Mouse (Mus musculus): ENCODE measurements around the gene Serpina1b. TPM values are rescaled to one million over a fixed set of nuclear protein-coding genes. Genes with fewer than 3 reads are reported as not detected.

The Serpina1b gene
- polyA plus RNA-seq, 1 experiment from 2014 or later: 58.4 TPM

DNA sequence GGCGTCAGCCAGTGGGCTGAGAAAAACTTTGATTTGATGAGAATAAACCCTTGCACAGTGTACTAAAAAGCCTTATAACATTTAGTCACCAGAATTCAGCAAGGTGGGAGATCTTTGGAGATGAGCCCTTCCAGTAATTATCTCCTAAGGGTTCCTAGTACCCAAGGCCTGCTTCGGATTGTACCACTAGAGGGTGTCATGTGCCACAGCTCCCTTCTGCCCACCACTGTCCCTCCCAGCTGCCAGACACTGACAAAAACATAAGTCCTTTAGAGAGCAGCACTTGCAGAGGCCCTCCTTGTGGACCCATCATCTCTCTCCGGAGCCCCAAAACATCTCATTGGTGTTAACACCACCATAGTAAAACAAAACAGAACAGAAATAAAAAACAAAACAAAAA is 118.6 kb downstream of the Serpina1b start:
- DNase-seq (ENCODE audit: low spot score): no peak
- Histone ChIP-seq H3K9ac (ENCODE audit: low read length) (no peak overlapping the region), H3K9me3 (ENCODE audit: control insufficient read depth, low read length) (no peaks in the 10 kb centered on the region), H3K27me3 (replicated peaks; ENCODE audit: control insufficient read depth, insufficient read depth, low read length) (no peaks in the 10 kb centered on the region), H3K4me2 (ENCODE audit: low read length) (no peak overlapping the region), H3K36me3 (ENCODE audit: control insufficient read depth, insufficient read depth, low read length) (no peaks in the 10 kb centered on the region), H3K4me1 (replicated peaks; ENCODE audit: control insufficient read depth, insufficient read depth, low read length) (no peaks in the 10 kb centered on the region), H3K4me3 (ENCODE audit: low read depth, low read length) (no peak overlapping the region), H3K27ac (ENCODE audit: low read depth) (no peak overlapping the region)
- 71% methylated on average over 3 of the region's 3 CpGs for WGBS
- no peak for ATAC-seq (replicated peaks; ENCODE audit: low FRiP score, low TSS enrichment, low read depth)

DNA sequence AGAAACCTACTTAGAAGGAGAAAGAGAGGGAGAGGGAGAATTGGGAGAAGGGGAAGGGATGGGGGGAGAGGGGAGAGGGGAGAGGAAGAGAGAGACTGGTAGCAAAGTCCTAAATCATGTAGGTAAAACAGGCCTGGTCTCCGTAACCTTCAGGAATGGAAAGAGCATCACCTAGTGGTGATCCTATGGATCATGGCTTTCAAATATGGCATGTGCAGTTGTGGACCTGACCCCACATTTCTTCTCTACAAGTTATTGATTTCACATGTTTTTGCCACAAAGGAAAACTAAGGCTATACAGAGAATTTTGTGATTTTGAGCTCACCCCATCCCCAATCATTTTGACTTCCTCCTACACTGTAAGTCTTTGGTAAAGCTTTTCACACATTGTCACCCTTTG is 119.8 kb downstream of the Serpina1b start:
- H3K27me3 ChIP-seq (replicated peaks; ENCODE audit: control insufficient read depth, insufficient read depth, low read length): no peaks in the 10 kb centered on the region
- H3K4me3 ChIP-seq (ENCODE audit: low read depth, low read length): no peak overlapping the region
- H3K4me2 ChIP-seq (ENCODE audit: low read length): no peak overlapping the region
- no peaks in the 10 kb centered on the region for H3K36me3 ChIP-seq (ENCODE audit: control insufficient read depth, insufficient read depth, low read length)
- no peaks in the 10 kb centered on the region for H3K4me1 ChIP-seq (replicated peaks; ENCODE audit: control insufficient read depth, insufficient read depth, low read length)
- 59% methylated on average over 1 of the region's 1 CpGs for WGBS
- no peaks in the 10 kb centered on the region for H3K9me3 ChIP-seq (ENCODE audit: control insufficient read depth, low read length)
- no peak overlapping the region for H3K9ac ChIP-seq (ENCODE audit: low read length)
- no peak for DNase-seq (ENCODE audit: low spot score)
- no peak for ATAC-seq (replicated peaks; ENCODE audit: low FRiP score, low TSS enrichment, low read depth)
- H3K27ac ChIP-seq (ENCODE audit: low read depth): no peak overlapping the region

DNA sequence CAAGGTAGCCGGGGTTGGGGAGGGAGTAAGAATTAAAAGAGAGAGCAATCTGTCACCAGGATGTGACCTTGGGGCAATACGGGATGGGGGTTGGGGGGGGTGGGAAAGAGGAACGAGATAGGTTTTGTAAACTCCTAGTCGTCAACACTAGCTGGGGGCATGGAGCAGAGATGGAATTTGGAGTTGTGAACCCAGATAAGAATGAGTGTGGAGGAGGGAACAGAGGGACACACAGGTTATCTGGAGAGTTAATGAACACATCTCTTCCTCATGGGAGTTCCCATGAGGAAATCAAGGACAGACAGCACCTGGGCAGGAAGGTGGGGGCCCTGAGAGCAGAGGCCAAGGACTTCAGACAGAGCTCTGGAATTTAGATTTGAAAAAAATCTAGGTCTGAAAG is 124.1 kb downstream of the Serpina1b start:
- Histone ChIP-seq H3K4me2 (ENCODE audit: low read length) (no peak overlapping the region), H3K36me3 (ENCODE audit: control insufficient read depth, insufficient read depth, low read length) (no peaks in the 10 kb centered on the region), H3K4me1 (replicated peaks; ENCODE audit: control insufficient read depth, insufficient read depth, low read length) (no peaks in the 10 kb centered on the region), H3K27me3 (replicated peaks; ENCODE audit: control insufficient read depth, insufficient read depth, low read length) (no peaks in the 10 kb centered on the region), H3K4me3 (ENCODE audit: low read depth, low read length) (no peak overlapping the region), H3K9ac (ENCODE audit: low read length) (no peak overlapping the region), H3K27ac (ENCODE audit: low read depth) (no peak overlapping the region), H3K9me3 (ENCODE audit: control insufficient read depth, low read length) (no peaks in the 10 kb centered on the region)
- ATAC-seq (replicated peaks; ENCODE audit: low FRiP score, low TSS enrichment, low read depth) (no peak), DNase-seq (ENCODE audit: low spot score) (no peak)
- WGBS: 48% methylated on average over 4 of the region's 4 CpGs

DNA sequence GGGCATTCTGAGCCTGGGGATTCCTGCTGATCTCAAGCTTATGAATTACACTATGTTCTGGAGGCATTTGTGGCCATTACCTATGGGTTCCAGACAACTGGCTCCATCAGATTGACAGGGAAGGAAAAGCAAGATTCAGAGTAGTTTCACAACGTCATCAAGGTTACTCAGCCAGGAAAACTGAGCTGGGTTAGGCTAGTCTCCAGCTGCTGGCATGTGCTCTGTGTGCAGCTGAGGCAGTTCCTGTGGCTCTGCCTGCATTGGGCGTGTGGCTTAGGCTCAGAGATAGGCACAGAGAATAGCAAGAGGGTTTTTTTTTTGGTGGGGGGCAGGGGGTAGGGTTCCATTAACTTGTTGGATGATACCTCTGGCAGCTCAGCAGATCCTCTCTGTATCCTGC is 124.6 kb downstream of the Serpina1b start:
- no peaks in the 10 kb centered on the region for H3K36me3 ChIP-seq (ENCODE audit: control insufficient read depth, insufficient read depth, low read length)
- 53% methylated on average over 2 of the region's 2 CpGs for WGBS
- no peak for ATAC-seq (replicated peaks; ENCODE audit: low FRiP score, low TSS enrichment, low read depth)

DNA sequence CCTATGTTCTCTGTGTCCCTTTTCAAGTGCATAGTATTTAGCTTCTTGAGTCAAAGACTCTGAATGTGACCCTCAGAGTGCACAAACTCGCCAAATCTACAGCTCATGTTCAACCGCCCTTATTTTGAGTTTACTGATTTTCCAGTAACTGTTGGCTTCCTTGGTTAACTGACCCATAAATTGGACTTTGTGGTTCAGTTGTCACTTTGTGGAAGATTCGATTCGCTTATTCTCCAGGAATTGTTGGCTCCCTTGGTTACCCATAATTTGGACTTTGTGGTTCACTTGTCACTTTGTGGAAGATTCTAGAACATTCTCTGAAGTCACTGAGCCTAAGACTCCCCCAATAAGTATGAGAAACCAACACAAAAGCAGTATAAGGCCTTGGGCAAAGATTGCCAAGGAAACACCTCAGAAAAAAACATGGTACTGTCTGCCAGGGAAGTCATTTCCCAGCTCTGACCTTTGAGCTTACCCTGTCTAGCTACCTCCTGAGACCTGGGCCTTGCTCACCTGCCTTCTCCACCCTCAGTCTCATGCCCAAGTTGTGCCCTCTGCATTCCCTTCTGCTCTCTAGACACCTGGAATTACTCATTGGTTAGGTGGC is 129.9 kb downstream of the Serpina1b start:
- Histone ChIP-seq H3K4me3 (ENCODE audit: low read depth, low read length) (no peak overlapping the region), H3K36me3 (ENCODE audit: control insufficient read depth, insufficient read depth, low read length) (no peaks in the 10 kb centered on the region), H3K9ac (ENCODE audit: low read length) (no peak overlapping the region), H3K27me3 (replicated peaks; ENCODE audit: control insufficient read depth, insufficient read depth, low read length) (no peaks in the 10 kb centered on the region), H3K4me2 (ENCODE audit: low read length) (no peak overlapping the region), H3K9me3 (ENCODE audit: control insufficient read depth, low read length) (no peaks in the 10 kb centered on the region), H3K4me1 (replicated peaks; ENCODE audit: control insufficient read depth, insufficient read depth, low read length) (no peaks in the 10 kb centered on the region), H3K27ac (ENCODE audit: low read depth) (no peak overlapping the region)
- no peak for DNase-seq (ENCODE audit: low spot score)
- no peak for ATAC-seq (replicated peaks; ENCODE audit: low FRiP score, low TSS enrichment, low read depth)
- WGBS: 83% methylated on average over 4 of the region's 4 CpGs

More for the DNA sequence above, 124.6 kb downstream of the Serpina1b start:
- H3K4me3 ChIP-seq (ENCODE audit: low read depth, low read length): no peak overlapping the region
- H3K27ac ChIP-seq (ENCODE audit: low read depth): no peak overlapping the region
- no peak for DNase-seq (ENCODE audit: low spot score)
- H3K27me3 ChIP-seq (replicated peaks; ENCODE audit: control insufficient read depth, insufficient read depth, low read length): no peaks in the 10 kb centered on the region
- H3K9ac ChIP-seq (ENCODE audit: low read length): no peak overlapping the region
- H3K4me1 ChIP-seq (replicated peaks; ENCODE audit: control insufficient read depth, insufficient read depth, low read length): no peaks in the 10 kb centered on the region
- no peak overlapping the region for H3K4me2 ChIP-seq (ENCODE audit: low read length)
- H3K9me3 ChIP-seq (ENCODE audit: control insufficient read depth, low read length): no peaks in the 10 kb centered on the region

DNA sequence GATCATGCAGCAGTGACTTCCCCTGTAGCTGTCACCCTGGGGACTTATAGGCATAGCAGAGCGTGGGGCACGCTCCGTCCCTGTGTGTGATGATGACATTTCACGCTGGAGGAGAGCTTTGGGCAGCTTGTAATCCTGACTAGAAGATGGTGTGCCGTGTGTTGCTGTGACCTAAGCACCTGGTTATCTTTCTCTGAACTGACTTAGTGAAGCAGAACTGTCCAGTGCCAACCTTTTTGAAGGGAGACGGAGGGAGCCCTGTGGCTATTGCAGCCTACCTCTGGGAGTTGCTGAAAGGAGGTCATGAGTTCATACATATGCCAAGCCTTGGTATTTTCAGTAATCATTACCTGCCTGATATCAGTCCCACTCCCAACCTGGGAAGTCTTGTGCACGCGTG is 134.7 kb downstream of the Serpina1b start, which contains the start of gene Serpina1f:
Gene Serpina1f, minus strand, starts transcription at position 101 of the 400 bp plus-strand sequence.
- WGBS: 94% methylated on average over 8 of the region's 8 CpGs
- Histone ChIP-seq H3K4me3 (ENCODE audit: low read depth, low read length) (no peak within 1 kb of the TSS), H3K27me3 (replicated peaks; ENCODE audit: control insufficient read depth, insufficient read depth, low read length) (no peaks in the 10 kb centered on the region), H3K9me3 (ENCODE audit: control insufficient read depth, low read length) (no peaks in the 10 kb centered on the region), H3K4me2 (ENCODE audit: low read length) (no peak within 1 kb of the TSS), H3K36me3 (ENCODE audit: control insufficient read depth, insufficient read depth, low read length) (no peaks in the 10 kb centered on the region), H3K27ac (ENCODE audit: low read depth) (no peak within 1 kb of the TSS), H3K4me1 (replicated peaks; ENCODE audit: control insufficient read depth, insufficient read depth, low read length) (no peaks in the 10 kb centered on the region), H3K9ac (ENCODE audit: low read length) (no peak within 1 kb of the TSS)
- ATAC-seq (replicated peaks; ENCODE audit: low FRiP score, low TSS enrichment, low read depth) (no peak), DNase-seq (ENCODE audit: low spot score) (no peak)

DNA sequence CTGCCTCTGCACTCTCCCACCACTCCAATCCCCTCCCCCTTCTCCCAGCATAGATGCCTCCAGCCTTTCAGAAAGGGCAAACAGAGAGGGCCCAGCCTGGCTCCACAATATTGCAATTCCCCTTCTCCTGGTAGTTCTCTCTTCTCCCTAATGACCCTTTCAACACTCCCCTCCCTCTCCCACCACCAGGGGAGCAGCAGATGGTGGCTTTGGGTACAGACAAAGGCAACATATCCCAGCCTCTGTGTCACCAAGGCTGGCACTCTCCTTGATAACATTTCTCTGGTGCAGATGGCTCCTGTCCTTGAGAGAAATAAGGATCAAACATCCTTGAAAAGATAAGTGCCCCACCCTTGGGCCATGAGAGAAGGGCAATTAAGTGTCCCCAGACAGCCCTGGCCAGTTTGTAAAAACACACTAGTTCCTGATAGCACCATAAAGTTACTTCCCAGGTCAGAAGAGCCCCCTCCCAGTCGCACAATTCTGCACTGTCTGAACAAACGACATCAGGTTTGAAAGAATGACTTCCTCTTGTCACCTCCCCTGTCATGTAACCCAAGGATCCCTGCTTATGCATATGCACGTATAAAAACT is 141.9 kb downstream of the Serpina1b start:
- Histone ChIP-seq H3K9me3 (ENCODE audit: control insufficient read depth, low read length) (no peaks in the 10 kb centered on the region), H3K36me3 (ENCODE audit: control insufficient read depth, insufficient read depth, low read length) (no peaks in the 10 kb centered on the region), H3K4me3 (ENCODE audit: low read depth, low read length) (no peak overlapping the region), H3K9ac (ENCODE audit: low read length) (no peak overlapping the region), H3K27ac (ENCODE audit: low read depth) (peak overlapping the region; percentile 22; the same call in 1 of the 2 replicates), H3K4me1 (replicated peaks; ENCODE audit: control insufficient read depth, insufficient read depth, low read length) (no peaks in the 10 kb centered on the region), H3K27me3 (replicated peaks; ENCODE audit: control insufficient read depth, insufficient read depth, low read length) (no peaks in the 10 kb centered on the region), H3K4me2 (ENCODE audit: low read length) (no peak overlapping the region)
- DNase-seq (ENCODE audit: low spot score) (peak; percentile 63), ATAC-seq (replicated peaks; ENCODE audit: low FRiP score, low TSS enrichment, low read depth) (peak; percentile 67)
- WGBS: 12% methylated on average over 3 of the region's 3 CpGs

DNA sequence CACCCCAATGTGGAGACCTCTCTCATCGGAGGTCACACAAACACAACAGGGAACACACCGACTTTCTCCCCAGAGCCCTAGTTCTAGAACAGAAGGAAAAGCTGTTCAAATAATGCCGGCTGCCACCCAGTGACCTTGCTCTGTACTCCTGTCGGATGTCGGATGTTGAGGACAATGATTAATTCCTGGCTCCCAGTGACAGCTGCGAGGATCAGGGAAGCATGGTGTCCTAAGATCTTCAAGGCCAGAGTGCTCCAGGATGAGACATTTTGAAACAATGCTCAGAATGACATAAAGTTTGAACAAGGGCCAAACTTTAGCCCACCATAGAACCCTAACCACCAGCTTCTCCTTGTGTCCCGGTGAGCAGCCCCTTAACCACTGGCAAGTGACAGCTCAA is 143.2 kb downstream of the Serpina1b start:
- no peaks in the 10 kb centered on the region for H3K36me3 ChIP-seq (ENCODE audit: control insufficient read depth, insufficient read depth, low read length)
- H3K9ac ChIP-seq (ENCODE audit: low read length): no peak overlapping the region
- no peak for DNase-seq (ENCODE audit: low spot score)
- no peak overlapping the region for H3K4me3 ChIP-seq (ENCODE audit: low read depth, low read length)
- ATAC-seq (replicated peaks; ENCODE audit: low FRiP score, low TSS enrichment, low read depth): no peak
- H3K9me3 ChIP-seq (ENCODE audit: control insufficient read depth, low read length): no peaks in the 10 kb centered on the region
- no peaks in the 10 kb centered on the region for H3K4me1 ChIP-seq (replicated peaks; ENCODE audit: control insufficient read depth, insufficient read depth, low read length)
- no peak overlapping the region for H3K4me2 ChIP-seq (ENCODE audit: low read length)
- WGBS: 51% methylated on average over 7 of the region's 7 CpGs
- H3K27ac ChIP-seq (ENCODE audit: low read depth): no peak overlapping the region
- no peaks in the 10 kb centered on the region for H3K27me3 ChIP-seq (replicated peaks; ENCODE audit: control insufficient read depth, insufficient read depth, low read length)

DNA sequence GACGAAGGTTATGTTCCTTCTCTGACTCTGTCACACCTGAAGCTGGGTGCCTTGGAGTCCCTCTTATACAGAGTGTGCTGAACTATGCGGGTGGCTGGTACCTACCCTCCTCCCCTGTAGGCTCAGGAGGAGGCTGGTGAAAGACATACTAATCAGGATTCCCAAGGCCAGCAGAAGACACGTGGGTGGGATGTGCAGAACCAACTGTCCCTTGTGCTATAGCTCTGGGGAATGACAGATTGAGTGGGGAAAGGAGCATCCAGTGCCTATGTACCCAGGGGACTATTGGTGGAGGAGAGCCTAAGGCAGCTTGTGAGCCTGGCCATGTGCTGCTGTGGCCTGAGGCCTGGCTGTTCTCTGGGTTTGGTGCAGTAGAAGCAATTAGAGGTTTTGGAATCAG is 144.1 kb downstream of the Serpina1b start:
- no peak for ATAC-seq (replicated peaks; ENCODE audit: low FRiP score, low TSS enrichment, low read depth)
- no peak for DNase-seq (ENCODE audit: low spot score)
- Histone ChIP-seq H3K4me3 (ENCODE audit: low read depth, low read length) (no peak overlapping the region), H3K36me3 (ENCODE audit: control insufficient read depth, insufficient read depth, low read length) (no peaks in the 10 kb centered on the region), H3K9me3 (ENCODE audit: control insufficient read depth, low read length) (no peaks in the 10 kb centered on the region), H3K4me2 (ENCODE audit: low read length) (no peak overlapping the region), H3K27me3 (replicated peaks; ENCODE audit: control insufficient read depth, insufficient read depth, low read length) (no peaks in the 10 kb centered on the region), H3K9ac (ENCODE audit: low read length) (no peak overlapping the region), H3K27ac (ENCODE audit: low read depth) (no peak overlapping the region), H3K4me1 (replicated peaks; ENCODE audit: control insufficient read depth, insufficient read depth, low read length) (no peaks in the 10 kb centered on the region)
- WGBS: 71% methylated on average over 3 of the region's 3 CpGs

All from intestine, embryonic 14.5 days (tissue).